Mouse (Mus musculus) liver, embryonic 11.5 days (tissue): ENCODE data around the gene Dnajc17. TPM values are rescaled to one million over a fixed set of nuclear protein-coding genes. Genes with fewer than 3 reads are reported as not detected.
A peak's percentile ranks its signal among the peaks of the same experiment; 100 is the strongest.

Experiments used
- ATAC-seq: fragments of 200-750 bp; cut with Nextera tagmentation; replicated peaks from 2 replicates; pipeline ENCODE4 v1.8.0; 2017; ENCODE audit warnings: moderate number of reproducible peaks, mild to moderate bottlenecking, moderate TSS enrichment, moderate library complexity; ENCODE audit not compliant: low FRiP score
- DNase-seq: peaks from one replicate; pipeline ENCODE4 v3.0.0-alpha.2; 2017; ENCODE audit warnings: low spot score
- H3K27ac ChIP-seq: fragments of 300-500 bp; sonication (generic); 2 replicates; pipeline ENCODE4 v1.5.1; 2014; ENCODE audit warnings: mild to moderate bottlenecking, low read depth, low read length, control low read depth
- H3K27me3 ChIP-seq: fragments of 300-500 bp; sonication (generic); replicated peaks from 2 replicates; pipeline ENCODE4 v1.6.1; 2014; ENCODE audit warnings: low read length, mixed read lengths; ENCODE audit not compliant: control insufficient read depth, insufficient read depth
- H3K36me3 ChIP-seq: fragments of 300-500 bp; sonication (generic); 2 replicates; pipeline ENCODE4 v1.6.1; 2014; ENCODE audit warnings: mild to moderate bottlenecking, low read length, moderate library complexity, mixed read lengths; ENCODE audit not compliant: control insufficient read depth, insufficient read depth
- H3K4me1 ChIP-seq: fragments of 300-500 bp; sonication (generic); replicated peaks from 2 replicates; pipeline ENCODE4 v1.6.1; 2014; ENCODE audit warnings: low read length, mixed read lengths; ENCODE audit not compliant: control insufficient read depth, insufficient read depth
- H3K4me2 ChIP-seq: fragments of 300-500 bp; sonication (generic); 2 replicates; pipeline ENCODE4 v1.6.1; 2014; ENCODE audit warnings: mild to moderate bottlenecking, control low read depth, moderate library complexity
- H3K4me3 ChIP-seq: fragments of 300-500 bp; sonication (generic); 2 replicates; pipeline ENCODE4 v1.5.1; 2014; ENCODE audit warnings: low read depth, low read length, control low read depth
- H3K9ac ChIP-seq: fragments of 300-500 bp; sonication (generic); 2 replicates; pipeline ENCODE4 v1.6.1; 2014; ENCODE audit warnings: low read depth, low read length, control low read depth
- H3K9me3 ChIP-seq: fragments of 300-500 bp; sonication (generic); 2 replicates; pipeline ENCODE4 v1.6.1; 2016; ENCODE audit warnings: low read length, inconsistent platforms, mixed read lengths; ENCODE audit not compliant: control insufficient read depth
- whole genome bisulfite sequencing: fragments of 180-500 bp; shearing (Covaris S2); extraction: QIAGEN DNeasy Blood & Tissue Kit; methylation state at CpG from one replicate; pipeline ENCODE4 v1.1.7; 2014; 5-methylcytosine and 5-hydroxymethylcytosine counted together
- polyA plus RNA-seq: library from polyadenylated mRNA; unstranded; fragments of >200 nt; fragmentation: Nextera tagmentation; extraction: Ambion mirVana; gene quantifications from 2 replicates; pipeline ENCODE4 v1.2.1, GENCODE M21; 2014

Gene Dnajc17
- polyA plus RNA-seq, 1 experiment from 2014 or later, result 16.9 TPM

DNA sequence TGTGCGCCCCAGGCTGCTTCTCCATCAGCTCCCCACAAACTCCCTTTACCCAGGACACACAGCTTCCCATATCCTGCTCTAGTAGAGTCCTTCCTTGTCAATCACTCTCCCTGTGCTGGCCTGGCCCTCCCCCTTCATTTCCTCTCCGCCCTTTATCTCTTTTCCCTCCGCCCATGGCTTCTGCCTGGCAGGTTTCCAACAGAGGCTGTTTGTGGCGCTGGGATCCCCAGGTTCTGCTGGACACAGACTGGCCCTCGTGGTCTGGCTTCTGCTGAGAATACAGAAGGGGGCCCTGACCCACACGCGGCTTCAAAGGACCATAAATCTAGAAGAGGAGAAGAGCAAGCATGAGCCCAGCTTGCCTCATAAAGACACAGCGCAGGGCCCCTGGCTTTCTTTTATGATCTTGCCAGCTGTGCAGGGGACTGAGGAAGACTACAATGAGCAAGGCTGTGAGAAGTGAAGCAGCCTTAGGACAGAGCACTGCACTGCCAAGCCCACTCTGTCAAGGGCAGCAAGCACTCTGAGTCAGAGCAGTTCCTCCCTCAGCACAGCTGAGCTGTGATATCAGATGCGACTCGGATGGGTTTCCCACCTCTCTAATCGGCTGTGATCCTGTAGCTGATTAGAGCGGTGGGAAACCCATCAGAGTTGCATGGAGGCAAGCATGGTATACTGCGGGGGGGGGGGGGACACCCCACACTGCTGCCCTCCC is 35.6 kb downstream of the Dnajc17 start:
- WGBS, result 11% methylated on average over 13 of the region's 13 CpGs
- peak; percentile 70 for ATAC-seq
- Histone ChIP-seq H3K27ac (peak overlapping the region; percentile 49; the same call in 1 of the 2 replicates), H3K4me3 (no peak overlapping the region), H3K9ac (no peak overlapping the region), H3K27me3 (peaks cover 2% of the 10 kb centered on the region), H3K4me2 (peak overlapping the region; percentile 48), H3K9me3 (no peaks in the 10 kb centered on the region), H3K36me3 (peaks cover 3% of the 10 kb centered on the region; the same call in 1 of the 2 replicates), H3K4me1 (peaks cover 28% of the 10 kb centered on the region)
- peak; percentile 69 for DNase-seq

DNA sequence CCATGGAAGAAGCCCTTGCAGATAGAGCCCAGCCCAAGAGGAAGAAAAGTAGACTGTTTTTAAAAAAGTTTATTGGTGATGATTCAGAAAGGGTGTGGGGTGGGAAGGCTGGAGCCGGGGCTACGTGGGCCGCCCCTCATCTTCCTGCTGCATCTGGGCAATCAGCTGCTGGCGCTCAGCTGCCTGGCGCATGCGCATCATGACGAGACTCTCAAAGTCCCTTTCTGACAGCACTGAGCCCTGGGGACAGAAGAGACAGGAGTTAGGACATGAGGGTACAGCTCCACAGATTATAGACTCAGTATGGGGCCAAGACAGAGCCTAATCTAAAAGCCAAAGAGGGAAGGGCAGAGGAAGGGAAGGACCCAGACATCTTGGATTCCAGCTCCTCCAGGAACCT is 36.1 kb downstream of the Dnajc17 start:
- WGBS, result 77% methylated on average over 7 of the region's 7 CpGs
- H3K9ac ChIP-seq, result no peak overlapping the region
- ATAC-seq, result no peak
- peaks cover 28% of the 10 kb centered on the region for H3K4me1 ChIP-seq
- H3K27ac ChIP-seq, result peak overlapping the region; percentile 49; the same call in 1 of the 2 replicates
- peaks cover 8% of the 10 kb centered on the region for H3K27me3 ChIP-seq
- DNase-seq, result no peak
- peaks cover 3% of the 10 kb centered on the region; the same call in 1 of the 2 replicates for H3K36me3 ChIP-seq
- H3K9me3 ChIP-seq, result no peaks in the 10 kb centered on the region
- no peak overlapping the region for H3K4me3 ChIP-seq
- H3K4me2 ChIP-seq, result 0 out of 2 replicates have a peak overlapping the region, but pooled peaks have one; percentile 17

DNA sequence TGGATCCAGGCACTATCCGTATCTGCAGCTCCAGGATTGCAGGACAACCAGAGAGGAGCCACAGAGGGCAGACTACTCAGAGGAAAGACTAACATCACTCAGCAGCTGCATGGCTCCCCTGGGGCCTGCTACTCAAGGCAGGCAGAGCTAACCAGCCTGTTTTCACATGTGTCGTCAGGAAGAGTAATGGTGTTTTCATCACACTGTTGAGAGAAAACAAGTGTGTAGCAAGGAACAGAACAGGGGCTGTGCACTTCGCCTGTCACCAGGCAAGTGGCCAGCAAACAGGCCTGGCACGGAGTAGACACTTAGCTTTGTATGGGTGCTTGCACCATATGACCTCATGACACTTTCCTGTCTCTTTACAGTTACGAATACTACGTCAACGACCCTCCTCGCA is 37.0 kb downstream of the Dnajc17 start:
- Histone ChIP-seq H3K4me3 (no peak overlapping the region), H3K4me1 (peaks cover 35% of the 10 kb centered on the region), H3K27ac (no peak overlapping the region), H3K36me3 (peaks cover 3% of the 10 kb centered on the region; the same call in 1 of the 2 replicates), H3K27me3 (peaks cover 15% of the 10 kb centered on the region), H3K9ac (no peak overlapping the region), H3K4me2 (no peak overlapping the region), H3K9me3 (no peaks in the 10 kb centered on the region)
- DNase-seq (no peak), ATAC-seq (no peak)
- WGBS, result 73% methylated on average over 8 of the region's 8 CpGs

DNA sequence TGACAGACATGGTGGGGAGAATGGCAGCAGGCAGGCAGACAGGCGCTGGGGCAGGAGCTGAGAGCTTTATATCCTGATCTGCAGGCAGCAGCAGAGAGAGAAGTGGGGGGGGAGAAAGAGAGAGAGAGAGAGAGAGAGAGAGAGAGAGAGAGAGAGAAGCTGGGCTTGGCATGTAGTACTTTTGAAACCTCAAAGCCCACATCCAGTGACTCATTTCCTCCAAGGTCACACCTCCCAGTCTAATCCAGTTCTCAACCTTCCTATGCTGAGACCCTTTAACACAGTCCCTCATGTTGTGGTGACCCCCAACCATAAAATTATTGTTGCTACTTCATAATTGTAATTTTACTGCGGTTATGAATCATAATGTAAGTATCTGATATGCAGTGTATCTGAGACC is 38.3 kb downstream of the Dnajc17 start:
- H3K9ac ChIP-seq, result no peak overlapping the region
- no peak overlapping the region for H3K4me2 ChIP-seq
- ATAC-seq (no peak), DNase-seq (no peak)
- H3K27ac ChIP-seq, result no peak overlapping the region
- H3K4me1 ChIP-seq, result peaks cover 35% of the 10 kb centered on the region
- peaks cover 3% of the 10 kb centered on the region; the same call in 1 of the 2 replicates for H3K9me3 ChIP-seq
- WGBS, result 78% methylated on average over 2 of the region's 2 CpGs
- H3K27me3 ChIP-seq, result peaks cover 23% of the 10 kb centered on the region
- no peak overlapping the region for H3K4me3 ChIP-seq
- H3K36me3 ChIP-seq, result peaks cover 3% of the 10 kb centered on the region; the same call in 1 of the 2 replicates

DNA sequence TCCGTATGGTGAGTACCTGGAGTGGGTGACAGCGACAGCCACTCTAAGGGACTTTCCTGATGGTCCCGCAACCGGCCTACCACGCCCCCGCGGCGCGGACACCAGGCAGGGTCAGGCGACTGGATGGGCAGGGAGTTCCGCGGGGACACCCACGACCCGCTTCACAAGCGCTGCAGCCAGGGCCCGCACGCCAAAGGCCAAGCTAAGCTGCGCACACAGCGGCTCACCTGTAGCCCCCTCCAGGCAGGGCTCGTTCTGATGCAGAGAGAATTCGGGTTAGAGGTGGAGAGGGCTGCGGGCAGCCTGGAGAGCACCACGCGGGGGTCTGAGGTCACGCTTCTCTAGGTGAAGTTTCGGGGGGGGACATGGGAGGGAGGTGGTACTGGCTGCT is 40.7 kb downstream of the Dnajc17 start:
- Histone ChIP-seq H3K9me3 (peaks cover 3% of the 10 kb centered on the region; the same call in 1 of the 2 replicates), H3K4me3 (peak overlapping the region; percentile 59), H3K27me3 (peaks cover 25% of the 10 kb centered on the region), H3K4me2 (peak overlapping the region; percentile 97), H3K27ac (no peak overlapping the region), H3K36me3 (peaks cover 3% of the 10 kb centered on the region; the same call in 1 of the 2 replicates), H3K4me1 (peaks cover 21% of the 10 kb centered on the region), H3K9ac (peak overlapping the region; percentile 55)
- 4% methylated on average over 26 of the region's 26 CpGs for WGBS
- no peak for DNase-seq
- ATAC-seq, result peak; percentile 15

DNA sequence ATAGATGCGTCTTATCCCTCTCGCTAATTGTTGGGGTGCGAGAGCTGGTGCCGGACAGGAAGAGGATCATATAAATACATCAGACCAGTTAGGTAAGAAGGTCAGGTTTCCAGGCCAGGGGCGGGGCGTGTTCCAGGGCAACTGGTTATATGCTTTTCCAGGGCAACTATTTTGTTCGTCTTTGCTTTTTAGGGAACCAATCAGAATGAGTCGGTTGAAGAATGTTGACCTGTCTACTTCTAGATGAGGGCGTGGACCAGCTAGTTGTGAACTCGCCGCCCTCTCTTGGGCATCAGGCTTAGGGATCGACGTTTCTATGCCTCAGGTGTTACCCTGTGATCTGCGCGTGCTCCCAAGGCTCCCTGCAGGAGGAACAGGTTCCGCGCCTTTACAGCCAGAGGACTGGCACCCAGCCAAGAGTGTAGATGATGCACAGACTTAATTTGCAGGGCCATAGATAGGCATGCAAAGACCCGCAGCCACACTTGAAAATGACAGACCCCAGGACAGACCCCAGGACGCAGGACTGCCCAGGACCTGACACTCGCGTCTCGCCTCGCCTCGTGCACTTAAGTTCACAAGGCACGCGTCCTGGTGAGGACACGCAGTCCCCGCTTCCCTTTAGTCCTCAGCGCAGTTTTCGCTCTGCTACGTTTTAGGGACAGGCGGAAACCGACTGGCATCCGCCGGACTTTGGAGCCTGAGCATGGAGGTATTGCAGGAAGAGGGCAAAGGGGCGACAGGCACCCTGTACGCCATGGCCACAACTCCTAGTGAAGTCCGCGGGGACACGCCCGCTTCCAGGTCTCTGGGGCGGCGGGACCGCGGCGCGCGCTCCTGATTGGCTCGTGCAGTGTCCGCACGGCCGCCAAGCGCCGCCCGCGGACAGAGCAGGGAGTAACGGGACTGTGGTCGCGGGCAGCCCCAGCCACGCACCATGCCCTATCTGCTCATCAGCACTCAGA is 41.4 kb downstream of the Dnajc17 start, which contains the start of gene Gchfr:
TSS of gene Gchfr (plus strand) at position 873 of the 965 bp plus-strand sequence.
- peak within 1 kb of the TSS; percentile 55 for H3K9ac ChIP-seq
- peak; percentile 80 for ATAC-seq
- H3K9me3 ChIP-seq, result peaks cover 3% of the 10 kb centered on the region; the same call in 1 of the 2 replicates
- no peak within 1 kb of the TSS for H3K27ac ChIP-seq
- H3K27me3 ChIP-seq, result peaks cover 25% of the 10 kb centered on the region
- peak within 1 kb of the TSS; percentile 59 for H3K4me3 ChIP-seq
- peak; percentile 75 for DNase-seq
- peaks cover 16% of the 10 kb centered on the region for H3K4me1 ChIP-seq
- H3K36me3 ChIP-seq, result peaks cover 3% of the 10 kb centered on the region; the same call in 1 of the 2 replicates
- WGBS, result under 1% methylated on average over 60 of the region's 60 CpGs
- H3K4me2 ChIP-seq, result peak within 1 kb of the TSS; percentile 97

DNA sequence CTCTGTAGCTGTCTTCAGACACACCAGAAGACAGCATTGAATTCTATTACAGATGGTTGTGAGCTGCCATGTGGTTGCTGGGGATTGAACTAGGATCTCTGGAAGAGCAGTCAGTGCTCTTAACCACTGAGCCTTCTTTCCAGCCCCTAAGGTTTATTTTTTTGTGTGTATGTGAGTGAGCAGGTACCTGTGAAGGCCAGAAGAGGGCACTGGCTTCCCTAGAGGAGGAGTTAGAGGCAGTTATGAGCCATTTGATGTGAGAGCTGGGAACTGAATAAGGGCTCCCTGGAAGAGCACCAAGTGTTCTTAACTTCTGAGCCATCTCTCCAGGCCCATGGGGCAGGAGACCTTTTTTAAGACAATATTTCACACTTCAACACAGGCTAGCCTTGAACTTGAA is 43.2 kb downstream of the Dnajc17 start:
- no peak overlapping the region for H3K27ac ChIP-seq
- H3K36me3 ChIP-seq, result no peaks in the 10 kb centered on the region
- H3K9ac ChIP-seq, result no peak overlapping the region
- ATAC-seq, result no peak
- peaks cover 25% of the 10 kb centered on the region for H3K27me3 ChIP-seq
- no peak for DNase-seq
- no peak overlapping the region for H3K4me2 ChIP-seq
- peaks cover 3% of the 10 kb centered on the region; the same call in 1 of the 2 replicates for H3K9me3 ChIP-seq
- H3K4me1 ChIP-seq, result peaks cover 13% of the 10 kb centered on the region
- no peak overlapping the region for H3K4me3 ChIP-seq

DNA sequence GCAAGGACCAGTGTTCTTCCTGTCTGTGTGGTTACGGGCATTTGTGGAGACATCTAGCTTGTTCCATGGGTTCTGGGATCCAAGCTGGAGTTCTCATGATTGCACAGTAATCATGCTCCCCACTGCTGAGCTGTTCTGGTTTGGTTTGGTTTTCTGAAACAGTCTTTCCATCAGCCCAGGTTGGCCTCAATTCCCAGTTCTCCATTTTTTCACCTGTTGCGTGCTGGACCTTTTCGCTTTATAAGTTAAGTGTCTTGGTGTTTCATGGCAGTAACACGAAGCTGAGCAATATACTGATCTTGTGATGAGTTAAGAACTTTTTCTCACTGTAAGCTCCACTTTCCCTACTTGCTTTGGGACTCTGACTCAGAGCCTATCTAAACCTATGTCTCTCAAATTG is 44.6 kb downstream of the Dnajc17 start:
- peaks cover 25% of the 10 kb centered on the region for H3K27me3 ChIP-seq
- no peak overlapping the region for H3K9ac ChIP-seq
- DNase-seq, result no peak
- H3K4me1 ChIP-seq, result peaks cover 13% of the 10 kb centered on the region
- ATAC-seq, result no peak
- H3K36me3 ChIP-seq, result no peaks in the 10 kb centered on the region
- no peak overlapping the region for H3K4me2 ChIP-seq
- peaks cover 3% of the 10 kb centered on the region; the same call in 1 of the 2 replicates for H3K9me3 ChIP-seq
- WGBS, result 85% methylated on average over 4 of the region's 4 CpGs
- no peak overlapping the region for H3K4me3 ChIP-seq
- no peak overlapping the region for H3K27ac ChIP-seq
